ENCODE assay signal across 29 mouse cellular contexts in the genomic region with DNA sequence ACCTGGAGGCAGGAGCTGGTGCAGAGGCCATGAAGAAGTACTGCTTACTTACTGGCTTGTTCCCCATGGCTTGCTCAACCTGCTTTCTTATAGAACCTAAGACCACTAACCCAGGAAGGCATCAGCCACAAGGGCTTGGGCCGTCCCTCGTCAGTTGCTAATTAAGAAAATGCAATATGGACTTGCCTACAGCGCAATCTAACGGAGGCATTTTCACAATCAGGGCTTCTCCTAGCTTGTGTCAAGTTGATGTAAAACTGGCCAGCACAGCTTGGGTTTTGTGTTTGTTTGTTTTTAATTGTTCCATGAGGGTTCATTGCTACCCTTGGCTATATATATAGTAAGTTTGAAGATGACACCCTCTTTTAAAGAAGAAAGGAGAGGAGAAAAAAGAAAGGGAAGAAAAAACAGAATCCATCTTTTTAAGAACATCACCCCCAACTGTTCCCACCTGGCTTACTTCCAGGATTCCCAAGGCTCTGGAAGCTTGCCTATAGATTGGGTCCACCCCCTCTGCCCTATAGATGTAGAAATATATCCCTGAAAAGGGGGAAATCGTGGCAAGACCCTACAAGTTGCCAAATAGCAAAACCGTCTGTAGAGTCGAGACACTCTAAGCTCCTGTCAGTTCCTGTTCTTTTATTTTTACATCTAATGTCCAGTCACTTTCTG. TPM values are rescaled to one million over a fixed set of nuclear protein-coding genes. Genes with fewer than 3 reads are reported as not detected.
"Had no signal": no experiment of that assay in that cellular context is flagged by ENCODE, and none has a peak within 500 bp of the region (broad histone marks: within the 10 kb centered on the region; RNA-seq: fewer than 3 reads in every experiment).

No protein-coding gene starts in this region.

- H3K27ac ChIP-seq: limb, embryonic 15.5 days; liver, embryonic 14.5 days; midbrain, embryonic 10.5 days; midbrain, embryonic 13.5 days; neural tube, embryonic 13.5 days; stomach, embryonic 15.5 days had no signal

- H3K9me3 ChIP-seq: limb, embryonic 15.5 days; megakaryocyte, embryonic 14.5 days; midbrain, embryonic 10.5 days; midbrain, embryonic 13.5 days; neural tube, embryonic 13.5 days; stomach, embryonic 15.5 days had no signal

- H3K9ac ChIP-seq: limb, embryonic 15.5 days; liver, embryonic 14.5 days; liver, postnatal 0 days; midbrain, embryonic 13.5 days; neural tube, embryonic 13.5 days; stomach, embryonic 15.5 days had no signal

- H3K36me3 ChIP-seq: limb, embryonic 15.5 days; midbrain, embryonic 10.5 days; midbrain, embryonic 13.5 days; neural tube, embryonic 13.5 days; stomach, embryonic 15.5 days had no signal

- H3K27me3 ChIP-seq: limb, embryonic 15.5 days; midbrain, embryonic 13.5 days; neural tube, embryonic 13.5 days; stomach, embryonic 15.5 days had no signal

- H3K4me2 ChIP-seq: limb, embryonic 15.5 days; liver, embryonic 11.5 days; midbrain, embryonic 13.5 days; neural tube, embryonic 13.5 days; stomach, embryonic 15.5 days had no signal

- ATAC-seq: intestine, postnatal 0 days; liver, postnatal 0 days; midbrain, embryonic 13.5 days; midbrain, embryonic 16.5 days had no signal

- DNase-seq: kidney, adult 2 months; kidney, postnatal 14 days; left cerebral cortex, postnatal 4 days; liver, postnatal 0 days; lung, postnatal 14 days; lung, postnatal 4 days; retina, postnatal 1 day; right cerebral cortex, postnatal 25 days; spleen, adult 18-20 months; thymus, postnatal 36 days had no signal

- H3K4me3 ChIP-seq: limb, embryonic 15.5 days; megakaryocyte, embryonic 14.5 days; midbrain, embryonic 10.5 days; midbrain, embryonic 13.5 days; myocyte; neural tube, embryonic 13.5 days; stomach, embryonic 15.5 days had no signal

RNA-seq across cellular contexts. Expression of a gene that starts 57.5 kb away (rescaled TPM):
- total RNA-seq: layer of hippocampus, postnatal 14 days; left cerebral cortex, adult 8-10 months; left cerebral cortex, postnatal 14 days; left cerebral cortex, postnatal 4 days; monocyte, adult 5-6 weeks; neutrophil, adult 5-6 weeks had no signal
- polyA plus RNA-seq: intestine, postnatal 0 days; kidney, adult 2 months; kidney, embryonic 14.5 days; limb, embryonic 15.5 days; liver, embryonic 11.5 days; liver, embryonic 14.5 days; liver, postnatal 0 days; lung, embryonic 16.5 days; midbrain, embryonic 10.5 days; midbrain, embryonic 13.5 days; midbrain, embryonic 16.5 days; myocyte; neural tube, embryonic 13.5 days; stomach, embryonic 15.5 days; urinary bladder, adult 2 months had no signal
